Mouse (Mus musculus) gastrocnemius, postnatal 36 days (tissue): ENCODE data around the gene Pde12. TPM values are rescaled to one million over a fixed set of nuclear protein-coding genes. Genes with fewer than 3 reads are reported as not detected.
"Not testable (repeated sequence)": the region's sequence is repeated elsewhere in the genome, so short reads cannot be mapped to it uniquely, and the experiment has no call there.

ENCODE experiments used
- DNase-seq, 2 experiments: peaks; one replicate each; pipeline ENCODE4 v3.0.0; 2022
- intact Hi-C: fragments of 180-260 bp; cut with DNase I; formaldehyde crosslinking; loops from one replicate; pipeline ENCODE4 v1.15.1; 2025
- long read RNA-seq, 2 experiments: library from polyadenylated mRNA; stranded (forward); transcript quantifications; one replicate each; pipeline ENCODE4 v2.0.0; 2021
- total RNA-seq, 2 experiments: library from RNA; stranded (reverse); gene quantifications; 2 replicates each; pipeline ENCODE4 v1.2.3; 2021

Gene Pde12
- total RNA-seq, result 1 to 10 TPM; 3.0 to 3.2 TPM
- long read RNA-seq, experiment 1, full-length matches to known transcripts, result 3 of 6 reads
- long read RNA-seq, experiment 1, partial matches to known transcripts, result 0 of 6 reads
- long read RNA-seq, experiment 1, other reads (novel, unspliced or antisense), result 3 of 6 reads
- long read RNA-seq, experiment 2, full-length matches to known transcripts, result 5 of 5 reads
- long read RNA-seq, experiment 2, partial matches to known transcripts, result 0 of 5 reads
- long read RNA-seq, experiment 2, other reads (novel, unspliced or antisense), result 0 of 5 reads

GRCm38 (mm10) chr14:26669292-26670073 is at the start of gene Pde12:
TSS of gene Pde12 (minus strand) at chr14:26669883.
- peak; percentile 76 to 93 for DNase-seq
- intact Hi-C loops, result loop anchor here (10.0 kb wide), 1 partner anchor 355 kb away; no protein-coding TSS in a partner anchor

- DNase-seq, intact Hi-C loops: not testable (repeated sequence)
Measured at GRCm38 (mm10) chr14:26705246-26705645, 35.6 kb upstream of the Pde12 start.

- DNase-seq, result no peak
- intact Hi-C loops, result no loop called here
Measured at GRCm38 (mm10) chr14:26697912-26698311, 28.2 kb upstream of the Pde12 start.

GRCm38 (mm10) chr14:26692974-26693373 is 23.3 kb upstream of the Pde12 start, which contains the start of gene Dnah12:
TSS of gene Dnah12 (plus strand) at chr14:26693274.
- intact Hi-C loops, result no loop called here
- no peak for DNase-seq

- no peak for DNase-seq
- intact Hi-C loops, result no loop called here
Measured at GRCm38 (mm10) chr14:26691363-26691762, 21.7 kb upstream of the Pde12 start.

GRCm38 (mm10) chr14:26690727-26691126 is 21.0 kb upstream of the Pde12 start:
- intact Hi-C loops, result no loop called here

GRCm38 (mm10) chr14:26675791-26676190 is 6.1 kb upstream of the Pde12 start:
- intact Hi-C loops, result no loop called here
- no peak for DNase-seq

More at GRCm38 (mm10) chr14:26690727-26691126, 21.0 kb upstream of the Pde12 start:
- no peak for DNase-seq

- no peak for DNase-seq
- intact Hi-C loops, result no loop called here
Measured at GRCm38 (mm10) chr14:26675371-26675770, 5.7 kb upstream of the Pde12 start.

GRCm38 (mm10) chr14:26674476-26675169 is 4.9 kb upstream of the Pde12 start:
- DNase-seq, intact Hi-C loops: not testable (repeated sequence)

- DNase-seq, intact Hi-C loops: not testable (repeated sequence)
Measured at GRCm38 (mm10) chr14:26671870-26672615, 2.4 kb upstream of the Pde12 start.

- DNase-seq, result no peak
- intact Hi-C loops, result no loop called here
Measured at GRCm38 (mm10) chr14:26670964-26671363, 1.3 kb upstream of the Pde12 start.

GRCm38 (mm10) chr14:26668371-26669291 is 1.1 kb downstream of the Pde12 start:
- peak in 1 of 2 experiments; percentile 15 for DNase-seq
- intact Hi-C loops, result loop anchor here (10.0 kb wide), 1 partner anchor 356 kb away; no protein-coding TSS in a partner anchor

- intact Hi-C loops, result loop anchor here (10.0 kb wide), 1 partner anchor 357 kb away; no protein-coding TSS in a partner anchor
- DNase-seq, result no peak
Measured at GRCm38 (mm10) chr14:26667991-26668370, 1.7 kb downstream of the Pde12 start.

- intact Hi-C loops, result loop anchor here (10.0 kb wide), 1 partner anchor 361 kb away; no protein-coding TSS in a partner anchor
- DNase-seq, result no peak
Measured at GRCm38 (mm10) chr14:26663851-26664250, 5.8 kb downstream of the Pde12 start.

- DNase-seq, result no peak
- intact Hi-C loops, result loop anchor here (10.0 kb wide), 1 partner anchor 362 kb away; no protein-coding TSS in a partner anchor
Measured at GRCm38 (mm10) chr14:26662488-26662887, 7.2 kb downstream of the Pde12 start.

GRCm38 (mm10) chr14:26662016-26662415 is 7.7 kb downstream of the Pde12 start:
- DNase-seq, result no peak
- intact Hi-C loops, result loop anchor here (10.0 kb wide), 1 partner anchor 363 kb away; no protein-coding TSS in a partner anchor

GRCm38 (mm10) chr14:26660233-26660632 is 9.4 kb downstream of the Pde12 start:
- intact Hi-C loops, result loop anchor here (10.0 kb wide), 1 partner anchor 365 kb away; no protein-coding TSS in a partner anchor
- DNase-seq, result no peak

- DNase-seq, result no peak
- intact Hi-C loops, result no loop called here
Measured at GRCm38 (mm10) chr14:26658178-26658577, 11.5 kb downstream of the Pde12 start.

- intact Hi-C loops, result no loop called here
- no peak for DNase-seq
Measured at GRCm38 (mm10) chr14:26651901-26652300, 17.8 kb downstream of the Pde12 start.
